Mouse (Mus musculus): ENCODE data around the gene Trim9.

Gene Trim9

GRCm38 (mm10) chr12:70325826-70326225 lies 21.6 kb downstream of the Trim9 start:
- no peak for DNase-seq (ENCODE audit: low read depth)

- DNase-seq (ENCODE audit: low read depth) = peak; percentile 4
Observed at GRCm38 (mm10) chr12:70322790-70323189, 24.6 kb downstream of the Trim9 start.

GRCm38 (mm10) chr12:70316147-70316546 lies 31.3 kb downstream of the Trim9 start:
- no peak for DNase-seq (ENCODE audit: low read depth)

- no peak for DNase-seq (ENCODE audit: low read depth)
Observed at GRCm38 (mm10) chr12:70307881-70308280, 39.5 kb downstream of the Trim9 start.

GRCm38 (mm10) chr12:70307062-70307461 lies 40.4 kb downstream of the Trim9 start:
- DNase-seq (ENCODE audit: low read depth) = no peak

GRCm38 (mm10) chr12:70304014-70304413 lies 43.4 kb downstream of the Trim9 start:
- no peak for DNase-seq (ENCODE audit: low read depth)

GRCm38 (mm10) chr12:70303525-70303924 lies 43.9 kb downstream of the Trim9 start:
- DNase-seq (ENCODE audit: low read depth) = no peak

- DNase-seq (ENCODE audit: low read depth) = no peak
Observed at GRCm38 (mm10) chr12:70302022-70302720, 45.2 kb downstream of the Trim9 start.

GRCm38 (mm10) chr12:70293927-70294684 lies 53.3 kb downstream of the Trim9 start:
- peak; percentile 48 for DNase-seq (ENCODE audit: low read depth)

- DNase-seq (ENCODE audit: low read depth) = no peak
Observed at GRCm38 (mm10) chr12:70293165-70293926, 54.1 kb downstream of the Trim9 start.

- no peak for DNase-seq (ENCODE audit: low read depth)
Observed at GRCm38 (mm10) chr12:70285521-70285920, 61.9 kb downstream of the Trim9 start.

GRCm38 (mm10) chr12:70284979-70285378 lies 62.4 kb downstream of the Trim9 start:
- peak; percentile 16 for DNase-seq (ENCODE audit: low read depth)

- no peak for DNase-seq (ENCODE audit: low read depth)
Observed at GRCm38 (mm10) chr12:70283116-70283731, 64.2 kb downstream of the Trim9 start.

- no peak for DNase-seq (ENCODE audit: low read depth)
Observed at GRCm38 (mm10) chr12:70280930-70281329, 66.5 kb downstream of the Trim9 start.

- peak; percentile 45 for DNase-seq (ENCODE audit: low read depth)
Observed at GRCm38 (mm10) chr12:70280381-70280780, 67.0 kb downstream of the Trim9 start.

GRCm38 (mm10) chr12:70277071-70277939 lies 70.1 kb downstream of the Trim9 start:
- DNase-seq (ENCODE audit: low read depth) = no peak

GRCm38 (mm10) chr12:70269724-70270123 lies 77.7 kb downstream of the Trim9 start:
- no peak for DNase-seq (ENCODE audit: low read depth)

GRCm38 (mm10) chr12:70267314-70267713 lies 80.1 kb downstream of the Trim9 start:
- DNase-seq (ENCODE audit: low read depth) = peak; percentile 94

GRCm38 (mm10) chr12:70266494-70266931 lies 80.9 kb downstream of the Trim9 start:
- peak; percentile 90 for DNase-seq (ENCODE audit: low read depth)

- no peak for DNase-seq (ENCODE audit: low read depth)
Observed at GRCm38 (mm10) chr12:70263721-70264120, 83.7 kb downstream of the Trim9 start.

GRCm38 (mm10) chr12:70262271-70262953 lies 85.0 kb downstream of the Trim9 start:
- no peak for DNase-seq (ENCODE audit: low read depth)

Measured in 416B (cell line).